Mouse (Mus musculus): Measurements from ENCODE around the gene Pola1.

The Pola1 gene

DNA sequence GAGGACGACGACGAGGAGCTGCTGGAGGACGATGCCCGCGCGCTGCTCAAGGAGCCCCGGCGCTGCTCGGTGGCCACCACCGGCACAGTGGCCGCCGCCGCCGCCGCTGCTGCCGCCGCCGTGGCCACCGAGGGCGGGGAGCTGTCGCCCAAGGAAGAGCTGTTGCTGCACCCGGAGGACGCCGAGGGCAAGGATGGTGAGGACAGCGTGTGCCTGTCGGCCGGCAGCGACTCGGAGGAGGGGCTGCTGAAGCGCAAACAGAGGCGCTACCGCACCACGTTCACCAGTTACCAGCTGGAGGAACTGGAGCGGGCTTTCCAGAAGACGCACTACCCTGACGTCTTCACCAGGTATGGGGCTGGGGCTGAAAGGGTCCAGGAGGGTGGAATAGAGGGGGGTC lies 342.9 kb downstream of the Pola1 start:
- DNase-seq (ENCODE audit: low spot score in 2 of 2): no peak

DNA sequence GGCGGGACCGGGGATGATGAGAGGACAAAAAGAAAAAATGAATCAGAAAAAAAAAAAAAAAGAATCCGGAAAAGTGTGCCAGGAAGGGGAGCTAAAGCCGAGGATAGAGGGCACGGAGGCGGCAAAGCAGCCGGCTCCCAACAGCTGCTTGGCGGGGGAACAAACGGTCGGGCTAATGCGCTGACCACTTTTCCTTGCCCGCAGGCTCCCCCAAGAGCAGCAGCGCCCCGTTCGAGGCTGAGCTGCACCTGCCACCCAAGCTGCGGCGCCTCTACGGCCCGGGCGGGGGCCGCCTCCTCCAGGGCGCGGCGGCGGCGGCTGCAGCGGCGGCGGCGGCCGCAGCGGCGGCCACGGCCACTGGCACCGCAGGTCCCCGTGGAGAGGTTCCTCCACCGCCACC lies 343.6 kb downstream of the Pola1 start:
- DNase-seq (ENCODE audit: low spot score in 2 of 2): no peak

DNA sequence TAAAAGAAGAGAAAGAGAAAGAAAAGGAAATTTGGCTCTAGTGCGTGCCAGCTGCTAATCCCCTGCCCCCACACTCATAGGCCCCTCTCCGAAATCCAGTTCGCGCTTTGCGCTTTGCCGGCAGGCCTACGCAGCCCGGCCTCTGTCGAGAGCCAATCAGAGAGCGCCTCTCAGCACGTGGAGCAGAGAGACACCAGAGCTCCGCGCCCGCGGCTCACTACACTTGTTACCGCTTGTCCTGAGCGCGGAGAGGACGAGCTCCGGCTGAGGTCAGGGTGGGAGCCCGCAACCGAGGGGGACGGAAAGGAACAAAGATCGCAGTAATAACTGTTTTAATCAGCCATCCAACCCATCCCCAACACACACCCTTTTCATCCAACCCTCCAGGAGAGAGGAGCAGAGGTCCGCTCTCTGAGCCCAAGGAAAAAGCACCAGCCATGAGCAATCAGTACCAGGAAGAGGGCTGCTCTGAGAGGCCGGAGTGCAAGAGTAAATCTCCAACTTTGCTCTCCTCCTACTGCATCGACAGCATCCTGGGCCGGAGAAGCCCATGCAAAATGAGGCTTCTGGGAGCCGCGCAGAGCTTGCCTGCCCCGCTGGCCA lies 345.6 kb downstream of the Pola1 start, which contains the start of gene Arx:
TSS of gene Arx (plus strand) at position 155 of the 603 bp plus-strand sequence.
- peak in 1 of 2 experiments; percentile 52 for DNase-seq (ENCODE audit: low spot score in 2 of 2)

DNA sequence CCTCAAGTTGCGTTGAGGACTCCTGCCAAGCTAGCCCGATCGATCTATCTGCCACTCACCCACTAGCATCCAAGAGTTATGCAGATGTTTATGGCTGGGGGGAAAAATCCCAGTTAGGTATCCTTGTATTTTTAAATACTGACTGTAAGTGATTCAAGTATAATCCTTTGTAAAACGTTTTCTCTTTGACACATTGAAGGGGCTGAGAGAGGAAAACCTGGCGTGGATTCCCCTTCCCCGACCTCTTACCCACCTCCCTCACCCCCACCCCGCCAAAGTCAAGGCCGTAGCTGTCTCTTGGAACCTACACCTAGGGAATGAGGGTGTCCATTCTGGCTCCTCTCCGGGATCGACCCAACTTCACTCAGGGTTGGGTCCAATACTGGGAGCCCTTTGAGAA lies 346.9 kb downstream of the Pola1 start:
- no peak for DNase-seq (ENCODE audit: low spot score in 2 of 2)

DNA sequence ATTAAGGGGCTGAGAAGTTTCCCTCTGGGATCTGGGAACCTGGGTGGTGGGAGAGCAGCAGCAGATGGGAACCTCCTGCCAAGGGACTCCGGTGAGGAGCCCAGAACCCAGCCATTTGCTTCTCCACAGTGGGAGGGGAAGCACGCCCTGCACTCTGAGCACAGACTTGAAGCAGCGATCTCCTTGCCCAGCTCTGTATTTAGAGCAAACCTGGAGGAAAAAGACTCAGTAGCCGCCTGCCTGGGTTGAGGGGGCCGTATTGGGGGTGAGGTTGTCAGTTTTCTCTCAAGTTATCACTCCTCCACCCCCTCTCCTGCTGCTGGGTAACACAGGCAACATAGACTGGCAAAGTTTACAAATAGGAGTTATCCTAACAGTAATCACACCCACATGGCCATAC lies 350.2 kb downstream of the Pola1 start:
- no peak for DNase-seq (ENCODE audit: low spot score in 2 of 2)

DNA sequence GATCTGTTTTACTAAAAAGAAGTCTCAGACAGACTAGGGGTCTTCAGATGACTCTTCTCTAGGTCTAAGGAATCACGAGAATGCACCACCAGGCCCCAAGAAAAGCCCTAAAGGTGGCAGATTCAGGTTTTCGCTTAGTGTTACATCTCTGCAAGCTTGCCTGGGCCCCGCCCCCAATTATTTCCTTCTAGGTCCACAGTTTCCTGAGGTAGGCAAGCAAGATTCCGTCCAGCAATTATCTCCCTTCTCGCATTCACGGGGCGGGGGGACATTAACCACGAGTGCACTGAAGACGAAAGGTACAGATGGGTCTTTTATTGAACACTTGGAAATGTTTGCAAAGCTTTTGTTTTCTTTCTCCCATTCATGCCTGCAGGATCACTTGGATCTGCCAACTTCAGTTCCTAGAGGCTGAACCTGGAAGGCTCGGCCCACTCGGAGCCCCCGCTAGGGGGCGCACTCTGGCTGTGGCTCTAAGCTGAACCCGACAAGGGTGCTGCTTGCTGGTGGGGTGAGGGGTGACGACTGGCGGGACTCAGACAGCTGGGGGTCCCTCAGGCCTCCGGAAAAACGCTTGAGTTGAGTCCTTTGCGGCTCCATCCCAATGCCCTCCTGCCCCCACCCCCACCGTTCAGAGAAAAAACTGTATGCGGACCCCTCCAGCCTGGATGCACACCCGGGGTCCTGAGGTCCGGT lies 350.8 kb downstream of the Pola1 start:
- peak; percentile 17 to 67 for DNase-seq (ENCODE audit: low spot score in 2 of 2)

DNA sequence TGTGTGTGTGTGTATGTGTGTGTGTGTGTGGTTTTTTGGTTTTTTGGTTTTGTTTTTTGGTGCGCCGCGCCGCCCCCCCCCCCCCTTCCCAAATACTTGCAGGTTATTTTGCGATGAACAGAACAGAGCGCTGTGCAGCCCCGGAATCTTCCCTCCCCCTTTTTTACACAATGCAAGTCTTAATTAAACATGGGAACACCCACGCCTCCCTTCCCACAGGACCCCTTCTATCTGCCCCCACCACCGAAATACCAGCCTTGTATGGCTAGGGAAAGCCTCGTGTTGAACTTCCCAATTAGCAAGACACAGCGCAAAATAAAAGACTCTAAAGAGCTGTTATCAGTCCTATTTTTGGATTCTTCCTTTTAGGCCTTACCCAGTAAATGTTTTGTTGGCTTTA lies 352.0 kb downstream of the Pola1 start:
- no peak for DNase-seq (ENCODE audit: low spot score in 2 of 2)

DNA sequence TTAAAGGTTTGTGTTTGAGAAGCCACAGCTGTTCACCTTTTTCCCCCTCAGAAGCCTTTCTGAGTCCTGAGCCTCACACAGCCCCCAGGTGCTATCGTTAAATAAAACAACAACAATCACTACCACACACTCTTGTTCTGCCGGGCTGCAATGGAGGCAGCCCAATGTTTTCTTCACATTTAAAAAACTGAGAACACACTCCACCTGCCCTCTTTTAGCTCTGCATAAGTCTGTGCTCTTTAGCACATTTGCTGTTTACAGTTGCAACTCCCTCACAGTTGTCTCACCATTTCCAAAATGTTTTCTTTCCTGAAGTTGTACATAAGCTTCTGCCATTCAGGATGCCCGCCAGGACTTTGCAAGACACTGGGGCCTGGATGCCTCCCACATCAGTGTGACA lies 356.3 kb downstream of the Pola1 start:
- no peak for DNase-seq (ENCODE audit: low spot score in 2 of 2)
